Mouse (Mus musculus) brain, embryonic 14.5 days (tissue): ENCODE data around the gene Olfr1337.

Source experiments
- CTCF ChIP-seq: fragments of 200-500 bp; IDR thresholded peaks from 2 replicates; pipeline ENCODE4 v1.5.1; 2012; ENCODE audit warnings: inconsistent platforms, mild to moderate bottlenecking, moderate library complexity, borderline replicate concordance; ENCODE audit not compliant: insufficient read depth, insufficient read length; ENCODE audit errors: extremely low read depth
- POLR2A ChIP-seq: fragments of 200-500 bp; IDR thresholded peaks from 2 replicates; pipeline ENCODE4 v1.6.1; 2012; ENCODE audit warnings: mild to moderate bottlenecking, inconsistent platforms, borderline replicate concordance; ENCODE audit not compliant: poor library complexity, insufficient read depth, insufficient read length, severe bottlenecking; ENCODE audit errors: extremely low read depth

DNA sequence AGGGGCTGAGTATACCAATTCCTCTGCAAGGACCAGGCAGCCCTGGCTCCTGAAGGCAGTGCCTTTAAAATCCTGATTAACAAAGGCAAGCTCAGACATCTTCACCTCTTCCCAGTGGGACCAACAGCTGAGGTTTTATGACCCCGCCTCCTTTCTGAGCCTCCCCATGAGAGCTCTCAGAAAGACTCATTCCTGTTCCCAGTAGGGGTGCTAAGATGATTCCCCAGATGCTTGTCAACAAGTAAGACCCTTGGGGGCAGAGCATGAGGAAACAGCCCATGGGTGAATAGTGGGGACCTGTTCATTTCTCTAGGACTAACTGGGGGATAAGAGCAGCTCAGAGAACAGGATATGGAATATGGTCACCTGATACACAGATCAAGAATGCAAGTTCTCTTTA lies 23.7 kb downstream of the Olfr1337 start, which contains the start of gene Olfr1338:
- TF ChIP-seq POLR2A (no peak), CTCF (no peak)
